Mouse (Mus musculus) liver, adult 10 weeks (tissue): Measurements from ENCODE around the gene Zfp68. TPM values are rescaled to one million over a fixed set of nuclear protein-coding genes. Genes with fewer than 3 reads are reported as not detected.

Source experiments
- polyA plus RNA-seq: library from polyadenylated mRNA; stranded (reverse); fragments of 350-450 nt; fragmentation: Illumina TruSeq; extraction: RNeasy Lipid Tissue Mini Kit (QIAGEN cat#74804); gene quantifications from one replicate; pipeline ENCODE4 v1.2.3, GENCODE M21; 2014; ENCODE audit warnings: low read depth, low replicate concordance

Gene Zfp68
- polyA plus RNA-seq, result 37.6 TPM

DNA sequence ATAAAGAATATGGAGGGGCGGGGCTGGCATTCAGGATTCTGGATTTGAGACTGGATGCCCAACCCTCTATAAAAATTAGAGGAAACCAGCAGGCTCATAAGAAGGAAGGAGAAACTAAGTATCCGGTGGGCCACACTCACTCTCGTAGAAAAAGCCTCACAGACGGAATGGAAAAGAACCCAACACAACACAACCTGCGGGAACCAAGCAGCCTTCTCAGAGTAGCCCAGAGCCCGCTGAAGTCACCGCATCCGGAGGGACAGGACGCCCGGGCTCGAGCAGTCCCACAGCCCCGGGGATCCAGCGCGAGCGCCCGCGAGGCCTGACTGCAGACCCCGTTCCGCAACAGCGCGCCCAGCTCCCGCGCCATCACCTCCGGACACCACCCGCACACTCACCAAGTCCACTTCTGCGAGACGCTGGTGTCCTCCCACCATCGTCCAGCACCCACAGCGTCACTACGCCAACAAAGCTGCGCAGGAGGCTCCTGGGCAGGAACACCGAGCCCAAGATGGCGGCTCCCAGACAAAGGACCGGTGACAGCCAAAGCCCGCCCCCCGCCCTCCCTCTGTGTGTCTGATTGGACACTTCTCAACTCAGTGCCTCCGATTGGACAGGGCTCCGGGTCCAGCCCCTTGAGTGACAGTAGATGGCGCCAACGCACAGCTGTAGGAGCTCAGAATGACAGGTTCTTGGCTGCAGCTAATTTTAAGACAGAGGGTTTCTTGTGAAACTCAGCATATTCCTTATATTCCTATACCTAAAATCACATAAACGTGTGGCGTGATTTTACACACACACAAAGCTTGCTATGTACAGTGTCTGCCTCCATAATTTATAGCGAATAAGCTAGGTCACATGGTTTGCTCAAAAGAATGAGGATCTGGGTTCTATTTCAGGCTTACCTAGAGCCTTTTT is at the start of gene Zfp68:
TSS of gene Zfp68 (minus strand) at position 551 of the 918 bp plus-strand sequence.

DNA sequence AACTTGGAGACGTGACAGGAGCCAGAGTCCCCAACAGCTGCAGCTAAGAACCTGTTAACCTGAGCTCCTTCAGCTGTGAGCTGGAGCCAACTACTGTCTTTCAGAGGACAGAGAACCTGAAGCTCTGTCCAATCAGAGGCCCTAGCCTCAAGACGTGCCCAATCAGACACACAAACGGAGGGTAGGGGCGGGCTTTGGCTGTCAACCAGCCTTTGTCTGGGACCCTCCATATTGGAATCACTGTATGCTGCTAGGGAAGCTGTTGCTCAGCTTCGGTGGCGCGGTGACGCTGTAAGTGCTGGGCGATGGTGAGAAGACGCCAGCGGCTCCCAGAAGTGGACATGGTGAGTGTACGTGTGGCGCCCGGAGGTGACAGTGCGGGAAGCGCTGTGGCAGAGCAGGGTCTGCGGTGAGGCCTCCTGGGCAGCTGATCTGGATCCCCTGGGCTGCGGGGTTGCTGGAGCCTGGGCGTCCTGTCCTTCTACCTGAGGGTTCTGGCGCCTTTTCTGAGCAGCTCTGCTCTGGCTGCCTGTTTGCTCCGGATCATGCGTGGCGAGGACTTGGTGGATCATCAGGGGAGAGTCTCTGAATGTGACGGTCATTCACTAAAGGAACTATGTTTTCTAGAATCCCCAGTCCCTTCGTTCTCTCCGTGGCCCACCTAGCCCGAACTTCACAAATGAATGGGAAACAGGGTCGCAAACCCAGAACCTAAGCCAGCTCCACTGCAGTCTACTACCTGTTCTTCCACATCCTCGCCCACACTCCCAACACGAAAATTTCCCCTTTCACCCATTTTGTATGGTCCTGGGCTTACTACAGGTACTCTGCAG is 3.3 kb upstream of the Zfp68 start, which contains the start of gene A430033K04Rik:
TSS of gene A430033K04Rik (plus strand) at position 215 of the 833 bp plus-strand sequence.

GRCm38 (mm10) chr5:138564612-138565011 is 54.9 kb downstream of the Zfp68 start, which contains the start of gene 1700123K08Rik:
TSS of gene 1700123K08Rik (minus strand) at chr5:138564712.

Other genes with a start within 250 kb of the Zfp68 start
- gene Zfp157, start 178.3 kb downstream of the Zfp68 start, polyA plus RNA-seq, result 7.2 TPM
- not detected for gene 1700123K08Rik, start 55.0 kb downstream of the Zfp68 start, polyA plus RNA-seq
- 5.4 TPM for gene A430033K04Rik, start 3.1 kb upstream of the Zfp68 start, polyA plus RNA-seq
- gene Fam20c, start 134.8 kb upstream of the Zfp68 start, polyA plus RNA-seq, result 3.2 TPM
- not detected for gene Gm5294, start 200.3 kb upstream of the Zfp68 start, polyA plus RNA-seq